Mouse (Mus musculus) embryonic facial prominence, embryonic 14.5 days (tissue): ENCODE measurements around the gene Ltk. TPM values are rescaled to one million over a fixed set of nuclear protein-coding genes. Genes with fewer than 3 reads are reported as not detected.
"Not testable (repeated sequence)": the region's sequence is repeated elsewhere in the genome, so short reads cannot be mapped to it uniquely, and the experiment has no call there.

ENCODE experiments used
- ATAC-seq: fragments of 200-750 bp; cut with Nextera tagmentation; 2 replicates; pipeline ENCODE4 v1.8.0; 2017; ENCODE audit warnings: low read depth, moderate number of reproducible peaks, moderate TSS enrichment
- DNase-seq: peaks from one replicate; pipeline ENCODE4 v3.0.0-alpha.2; 2015; ENCODE audit warnings: low spot score
- H3K27ac ChIP-seq: fragments of 300-500 bp; sonication (generic); replicated peaks from 2 replicates; pipeline ENCODE4 v1.5.1; 2014; ENCODE audit warnings: low read depth, mild to moderate bottlenecking, low read length, moderate library complexity
- H3K27me3 ChIP-seq: fragments of 300-500 bp; sonication (generic); replicated peaks from 2 replicates; pipeline ENCODE4 v1.6.1; 2014; ENCODE audit warnings: low read length; ENCODE audit not compliant: control insufficient read depth, insufficient read depth
- H3K36me3 ChIP-seq: fragments of 300-500 bp; sonication (generic); 2 replicates; pipeline ENCODE4 v1.6.1; 2014; ENCODE audit warnings: low read length, mixed read lengths; ENCODE audit not compliant: control insufficient read depth, insufficient read depth
- H3K4me1 ChIP-seq: fragments of 300-500 bp; sonication (generic); 2 replicates; pipeline ENCODE4 v1.6.1; 2014; ENCODE audit warnings: antibody characterized with exemption, low read length; ENCODE audit not compliant: control insufficient read depth, insufficient read depth
- H3K4me2 ChIP-seq: fragments of 300-500 bp; sonication (generic); 2 replicates; pipeline ENCODE4 v1.6.1; 2014; ENCODE audit warnings: low read depth, mild to moderate bottlenecking, low read length, moderate library complexity, mixed read lengths
- H3K4me3 ChIP-seq: fragments of 300-500 bp; sonication (generic); 2 replicates; pipeline ENCODE4 v1.5.1; 2014; ENCODE audit warnings: low read depth, mild to moderate bottlenecking, low read length
- H3K9ac ChIP-seq: fragments of 300-500 bp; sonication (generic); 2 replicates; pipeline ENCODE4 v1.6.1; 2014; ENCODE audit warnings: low read depth, mild to moderate bottlenecking, low read length, moderate library complexity, mixed read lengths
- H3K9me3 ChIP-seq: fragments of 300-500 bp; sonication (generic); 2 replicates; pipeline ENCODE4 v1.6.1; 2016; ENCODE audit warnings: low read length; ENCODE audit not compliant: control insufficient read depth
- WGBS: fragments of 180-500 bp; shearing (Covaris S2); extraction: QIAGEN DNeasy Blood & Tissue Kit; methylation state at CpG from one replicate; pipeline ENCODE4 v1.1.7; 2014; 5-methylcytosine and 5-hydroxymethylcytosine counted together
- polyA plus RNA-seq: library from polyadenylated mRNA; unstranded; fragments of >200 nt; fragmentation: Nextera tagmentation; extraction: Ambion mirVana; gene quantifications from 2 replicates; pipeline ENCODE4 v1.2.1, GENCODE M21; 2014

The Ltk gene
- polyA plus RNA-seq, 1 experiment from 2014 or later, result 0.29 TPM

- Histone ChIP-seq H3K4me3 (no peak overlapping the region), H3K27ac (no peak overlapping the region), H3K4me2 (no peak overlapping the region), H3K36me3 (peaks cover 37% of the 10 kb centered on the region), H3K9ac (no peak overlapping the region), H3K4me1 (0 out of 2 replicates have a peak, but pooled peaks cover 7% of the 10 kb centered on the region), H3K9me3 (no peaks in the 10 kb centered on the region), H3K27me3 (peaks cover 9% of the 10 kb centered on the region; the same call in 1 of the 2 replicates)
- 14% methylated on average over 10 of the region's 12 CpGs for WGBS
- DNase-seq, result no peak
- no peak for ATAC-seq
Measured at GRCm38 (mm10) chr2:119737124-119737523, 23.1 kb downstream of the Ltk start.

DNA sequence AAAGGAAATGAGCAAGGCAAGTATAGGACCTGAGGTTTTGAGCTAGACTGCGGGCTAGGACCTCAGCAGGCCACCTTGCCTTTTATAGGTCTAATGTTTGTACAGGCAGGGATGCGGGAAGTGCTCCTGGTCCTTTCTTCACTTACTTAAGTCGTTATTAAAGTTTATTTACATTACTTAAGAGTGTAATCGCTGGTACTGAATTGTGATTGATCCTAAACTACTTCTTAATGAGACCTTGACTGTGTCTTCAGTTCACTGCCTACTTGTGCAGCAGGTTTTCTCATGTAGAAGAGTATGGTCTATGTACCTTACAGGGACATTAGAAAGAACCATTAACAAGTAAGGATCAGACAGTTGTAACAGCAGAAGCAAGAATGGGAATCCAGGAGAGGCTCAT lies 29.5 kb downstream of the Ltk start:
- no peak overlapping the region for H3K4me3 ChIP-seq
- H3K4me1 ChIP-seq, result no peaks in the 10 kb centered on the region
- peaks cover 97% of the 10 kb centered on the region for H3K36me3 ChIP-seq
- no peak for DNase-seq
- H3K27ac ChIP-seq, result no peak overlapping the region
- no peak for ATAC-seq
- H3K4me2 ChIP-seq, result no peak overlapping the region
- H3K27me3 ChIP-seq, result no peaks in the 10 kb centered on the region
- no peaks in the 10 kb centered on the region for H3K9me3 ChIP-seq
- 92% methylated on average over 4 of the region's 4 CpGs for WGBS
- H3K9ac ChIP-seq, result no peak overlapping the region

DNA sequence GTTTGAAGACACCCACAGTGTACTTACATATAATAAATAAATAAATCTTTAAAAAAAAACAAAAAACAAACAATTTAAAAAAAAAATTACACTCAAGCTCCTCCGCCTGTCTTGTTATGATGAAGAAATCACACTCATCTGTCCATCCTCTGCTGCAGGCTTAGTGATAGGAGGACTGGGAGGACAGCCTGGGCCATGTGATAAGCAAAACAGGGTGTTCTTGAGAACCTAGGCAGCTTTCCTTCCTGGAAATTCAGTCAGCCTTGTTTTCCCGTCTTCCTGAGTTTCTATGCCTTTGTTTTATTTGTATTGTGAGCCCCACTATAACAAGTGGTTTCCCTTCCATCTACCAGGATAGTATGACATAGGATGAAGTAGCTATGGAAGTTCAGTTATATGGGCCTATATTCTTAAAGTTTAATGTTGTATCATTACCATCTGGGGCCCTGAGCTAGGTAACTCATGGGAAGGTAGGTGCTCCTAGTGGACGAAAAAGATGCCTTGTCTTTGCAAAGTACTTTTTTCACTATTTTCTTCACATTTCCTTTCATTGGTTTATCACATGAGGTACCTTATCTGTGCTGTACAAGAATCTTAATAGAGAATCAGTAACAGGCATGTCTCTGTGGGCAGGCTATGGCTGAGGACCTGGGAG lies 32.3 kb downstream of the Ltk start:
- H3K9me3 ChIP-seq, result no peaks in the 10 kb centered on the region
- H3K9ac ChIP-seq, result no peak overlapping the region
- H3K4me2 ChIP-seq, result no peak overlapping the region
- DNase-seq (no peak), ATAC-seq (no peak)
- H3K27ac ChIP-seq, result no peak overlapping the region
- no peak overlapping the region for H3K4me3 ChIP-seq
- no peaks in the 10 kb centered on the region for H3K27me3 ChIP-seq
- 91% methylated on average over 3 of the region's 3 CpGs for WGBS
- no peaks in the 10 kb centered on the region for H3K4me1 ChIP-seq
- peaks cover 92% of the 10 kb centered on the region for H3K36me3 ChIP-seq

- no peaks in the 10 kb centered on the region for H3K27me3 ChIP-seq
- 96% methylated on average over 8 of the region's 8 CpGs for WGBS
- H3K9me3 ChIP-seq, result no peaks in the 10 kb centered on the region
- H3K36me3 ChIP-seq, result peaks cover 89% of the 10 kb centered on the region
- H3K27ac ChIP-seq, result no peak overlapping the region
- no peak overlapping the region for H3K9ac ChIP-seq
- ATAC-seq (no peak), DNase-seq (no peak)
- H3K4me1 ChIP-seq, result no peaks in the 10 kb centered on the region
- H3K4me3 ChIP-seq, result no peak overlapping the region
- no peak overlapping the region for H3K4me2 ChIP-seq
Measured at GRCm38 (mm10) chr2:119721070-119721469, 39.2 kb downstream of the Ltk start.

DNA sequence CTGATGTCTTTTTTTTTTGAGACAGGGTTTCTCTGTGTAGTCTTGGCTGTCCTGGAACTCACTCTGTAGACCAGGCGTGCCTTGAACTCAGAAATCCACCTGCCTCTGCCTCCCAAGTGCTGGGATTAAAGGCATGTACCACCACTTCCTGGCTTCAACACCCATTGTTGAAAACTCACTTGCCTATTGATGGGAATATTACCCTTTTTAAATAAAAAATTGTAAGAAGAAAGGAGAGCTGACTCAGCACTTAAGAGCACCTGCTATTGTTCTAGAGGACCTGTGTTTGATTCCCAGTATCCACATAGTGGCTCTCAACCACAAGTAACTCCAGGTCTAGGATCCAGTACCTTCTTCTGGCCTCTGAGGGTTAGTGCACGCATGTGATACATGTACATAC lies 44.4 kb downstream of the Ltk start:
- DNase-seq, H3K9me3 ChIP-seq, H3K9ac ChIP-seq, H3K4me1 ChIP-seq, H3K27ac ChIP-seq, H3K27me3 ChIP-seq, H3K4me2 ChIP-seq, H3K4me3 ChIP-seq, ATAC-seq: not testable (repeated sequence)
- H3K36me3 ChIP-seq, result peaks cover 78% of the 10 kb centered on the region
- WGBS, result 89% methylated on average over 2 of the region's 2 CpGs

GRCm38 (mm10) chr2:119710011-119710410 lies 50.2 kb downstream of the Ltk start:
- WGBS, result 88% methylated on average over 3 of the region's 3 CpGs
- ATAC-seq, result no peak
- Histone ChIP-seq H3K9ac (no peak overlapping the region), H3K36me3 (peaks cover 73% of the 10 kb centered on the region), H3K4me3 (no peak overlapping the region), H3K27me3 (no peaks in the 10 kb centered on the region), H3K27ac (no peak overlapping the region), H3K4me1 (no peaks in the 10 kb centered on the region), H3K9me3 (no peaks in the 10 kb centered on the region), H3K4me2 (no peak overlapping the region)
- no peak for DNase-seq

GRCm38 (mm10) chr2:119707676-119708075 lies 52.6 kb downstream of the Ltk start:
- Histone ChIP-seq H3K4me1 (no peaks in the 10 kb centered on the region), H3K4me2 (no peak overlapping the region), H3K36me3 (peaks cover 78% of the 10 kb centered on the region), H3K9me3 (no peaks in the 10 kb centered on the region), H3K27ac (no peak overlapping the region), H3K4me3 (no peak overlapping the region), H3K9ac (no peak overlapping the region), H3K27me3 (no peaks in the 10 kb centered on the region)
- ATAC-seq (no peak), DNase-seq (no peak)
- WGBS, result 92% methylated on average over 3 of the region's 3 CpGs

DNA sequence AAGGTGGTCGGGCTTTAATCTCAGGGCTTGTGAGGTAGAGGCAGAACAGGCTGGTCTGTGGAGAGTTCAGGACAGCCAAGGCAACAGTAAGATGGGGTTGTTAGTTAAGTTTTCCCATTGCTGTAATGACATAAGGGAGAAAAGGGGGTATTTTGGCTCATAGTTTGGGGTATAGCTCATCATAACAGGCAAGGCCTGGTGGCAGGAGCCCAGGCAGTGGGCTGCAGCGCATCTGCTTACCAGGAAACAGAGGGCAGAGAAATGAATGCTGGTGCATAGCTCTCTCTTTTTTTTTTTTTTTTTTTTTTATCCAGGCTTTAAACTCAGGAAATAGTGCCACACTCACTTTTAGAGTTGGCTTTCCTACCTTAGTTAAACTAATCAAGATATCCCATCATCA lies 57.1 kb downstream of the Ltk start:
- Histone ChIP-seq H3K4me2 (no peak overlapping the region), H3K4me3 (no peak overlapping the region), H3K27ac (no peak overlapping the region), H3K4me1 (no peaks in the 10 kb centered on the region), H3K9ac (no peak overlapping the region), H3K9me3 (no peaks in the 10 kb centered on the region), H3K27me3 (no peaks in the 10 kb centered on the region), H3K36me3 (peaks cover 65% of the 10 kb centered on the region)
- ATAC-seq (no peak), DNase-seq (no peak)
- whole genome bisulfite sequencing, result 91% methylated on average over 2 of the region's 2 CpGs
